Mouse (Mus musculus): ENCODE measurements at regions not wholly inside any gene's neighbourhood (a gene's known extent, or its start where the extent isn't known, plus 50 kb on each side); places are given as distances from the start of the nearest gene placed in this dataset.

GRCm38 (mm10) chr17:42120759-42121158 lies 195.0 kb upstream of the Ptchd4 start:
- no peak overlapping the region for H3K27ac ChIP-seq (ENCODE audit: control insufficient read depth, low read depth, low read length)
- H3K9ac ChIP-seq (ENCODE audit: control insufficient read depth, low read depth, low read length, poor library complexity, severe bottlenecking): no peak overlapping the region
- no peaks in the 10 kb centered on the region for H3K4me1 ChIP-seq (ENCODE audit: control insufficient read depth in 1 of 2, insufficient read depth in 2 of 2, low read length in 2 of 2)
- TF ChIP-seq RAD21 (IDR thresholded peaks at IDR 0.05; ENCODE audit: low read depth, low read length) (no peak), JUND (IDR thresholded peaks at IDR 0.05; ENCODE audit: low read depth, low read length) (no peak), TCF12 (IDR thresholded peaks at IDR 0.05; ENCODE audit: low read depth, low read length) (no peak), ELF1 (IDR thresholded peaks at IDR 0.05; ENCODE audit: low read depth, low read length) (no peak)
- DNase-seq (ENCODE audit: low read depth, low spot score): peak; percentile 1
- H3K4me3 ChIP-seq (ENCODE audit: control insufficient read depth in 1 of 2, insufficient read depth in 1 of 2, low read depth in 2 of 2, low read length in 2 of 2): no peak overlapping the region
- no peaks in the 10 kb centered on the region for H3K36me3 ChIP-seq (ENCODE audit: control insufficient read depth in 1 of 2, insufficient read depth in 2 of 2, low read length in 2 of 2)
- no peaks in the 10 kb centered on the region for H3K79me2 ChIP-seq (ENCODE audit: control insufficient read depth, insufficient read depth, low read length, poor library complexity)
- H3K9me3 ChIP-seq (replicated peaks; ENCODE audit: insufficient read depth, low read length): no peaks in the 10 kb centered on the region
- no peaks in the 10 kb centered on the region for H3K27me3 ChIP-seq (ENCODE audit: control insufficient read depth in 1 of 2, insufficient read depth in 2 of 2, low read length in 2 of 2)

GRCm38 (mm10) chr17:42126488-42127237 lies 189.1 kb upstream of the Ptchd4 start:
- no peaks in the 10 kb centered on the region for H3K27me3 ChIP-seq (ENCODE audit: control insufficient read depth in 1 of 2, insufficient read depth in 2 of 2, low read length in 2 of 2)
- no peak for DNase-seq (ENCODE audit: low read depth, low spot score)
- no peak overlapping the region for H3K4me3 ChIP-seq (ENCODE audit: control insufficient read depth in 1 of 2, insufficient read depth in 1 of 2, low read depth in 2 of 2, low read length in 2 of 2)
- no peak overlapping the region for H3K9ac ChIP-seq (ENCODE audit: control insufficient read depth, low read depth, low read length, poor library complexity, severe bottlenecking)
- H3K79me2 ChIP-seq (ENCODE audit: control insufficient read depth, insufficient read depth, low read length, poor library complexity): no peaks in the 10 kb centered on the region
- TF ChIP-seq KAT2A (conservative IDR thresholded peaks at IDR 0.05; ENCODE audit: low read depth, low read length) (no peak), HCFC1 (IDR thresholded peaks at IDR 0.05; ENCODE audit: low read depth, low read length) (no peak)
- H3K9me3 ChIP-seq (replicated peaks; ENCODE audit: insufficient read depth, low read length): no peaks in the 10 kb centered on the region
- H3K4me1 ChIP-seq (ENCODE audit: control insufficient read depth in 1 of 2, insufficient read depth in 2 of 2, low read length in 2 of 2): no peaks in the 10 kb centered on the region
- no peak overlapping the region for H3K27ac ChIP-seq (ENCODE audit: control insufficient read depth, low read depth, low read length)
- no peaks in the 10 kb centered on the region for H3K36me3 ChIP-seq (ENCODE audit: control insufficient read depth in 1 of 2, insufficient read depth in 2 of 2, low read length in 2 of 2)

DNA sequence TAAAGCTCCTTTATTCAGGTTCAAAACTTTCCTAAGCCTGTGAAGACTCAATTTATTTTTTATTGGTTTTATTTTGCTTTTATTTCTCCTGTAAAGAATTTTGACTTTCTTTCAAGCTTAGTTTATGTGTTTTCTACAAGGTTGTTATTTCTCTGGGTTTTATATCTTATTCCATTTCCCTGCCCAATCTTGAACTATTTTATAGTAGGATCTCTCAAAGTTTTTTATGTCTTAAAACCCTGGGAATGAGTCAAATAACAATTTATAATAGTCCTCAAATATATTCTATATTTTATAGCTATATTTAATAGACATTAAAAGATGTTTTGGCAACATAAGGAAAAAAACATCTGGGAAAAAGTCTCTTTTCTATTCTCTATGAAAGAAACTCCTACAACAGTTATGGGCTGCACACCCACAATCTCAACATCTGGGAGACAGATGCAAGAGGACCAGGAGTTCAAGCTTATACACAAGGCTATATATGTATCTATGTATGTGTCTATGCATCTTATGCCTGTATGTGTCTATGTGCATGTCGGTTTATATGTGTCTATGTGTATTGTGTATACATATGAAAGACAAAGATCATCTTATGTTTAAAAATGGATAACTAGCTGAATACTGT lies 146.2 kb upstream of the Ptchd4 start:
- no peak for TF ChIP-seq CHD2 (IDR thresholded peaks at IDR 0.05; ENCODE audit: low read length)
- no peak for TF ChIP-seq SMC3 (IDR thresholded peaks at IDR 0.05; ENCODE audit: low read depth, low read length)
- TF ChIP-seq ZC3H11A (IDR thresholded peaks at IDR 0.05; ENCODE audit: low read depth, low read length): no peak
- TF ChIP-seq MAZ (IDR thresholded peaks at IDR 0.05; ENCODE audit: low read depth, low read length): no peak
- no peak overlapping the region for H3K4me3 ChIP-seq (ENCODE audit: control insufficient read depth in 1 of 2, insufficient read depth in 1 of 2, low read depth in 2 of 2, low read length in 2 of 2)
- no peak for DNase-seq (ENCODE audit: low read depth, low spot score)
- H3K79me2 ChIP-seq (ENCODE audit: control insufficient read depth, insufficient read depth, low read length, poor library complexity): no peaks in the 10 kb centered on the region
- no peaks in the 10 kb centered on the region for H3K27me3 ChIP-seq (ENCODE audit: control insufficient read depth in 1 of 2, insufficient read depth in 2 of 2, low read length in 2 of 2)
- no peak overlapping the region for H3K27ac ChIP-seq (ENCODE audit: control insufficient read depth, low read depth, low read length)
- H3K4me1 ChIP-seq (ENCODE audit: control insufficient read depth in 1 of 2, insufficient read depth in 2 of 2, low read length in 2 of 2): no peaks in the 10 kb centered on the region
- no peaks in the 10 kb centered on the region for H3K36me3 ChIP-seq (ENCODE audit: control insufficient read depth in 1 of 2, insufficient read depth in 2 of 2, low read length in 2 of 2)
- H3K9ac ChIP-seq (ENCODE audit: control insufficient read depth, low read depth, low read length, poor library complexity, severe bottlenecking): no peak overlapping the region
- H3K9me3 ChIP-seq (replicated peaks; ENCODE audit: insufficient read depth, low read length): no peaks in the 10 kb centered on the region

All from MEL (cell line).